Mouse (Mus musculus) heart, adult 8-10 months (tissue): Measurements from ENCODE around the gene Nanos3. TPM values are rescaled to one million over a fixed set of nuclear protein-coding genes. Genes with fewer than 3 reads are reported as not detected.

ENCODE experiments used
- DNase-seq: peaks from one replicate; pipeline ENCODE4 v3.0.0; 2022; ENCODE audit warnings: low spot score
- total RNA-seq, 4 experiments: library from RNA; stranded (reverse); gene quantifications; 2 replicates each; pipeline ENCODE4 v1.2.4; 2022

Gene Nanos3
- 1 to 10 TPM in 3 of 4 experiments, under 1 TPM in 1; 0.98 to 1.7 (median 1.5) TPM for total RNA-seq

DNA sequence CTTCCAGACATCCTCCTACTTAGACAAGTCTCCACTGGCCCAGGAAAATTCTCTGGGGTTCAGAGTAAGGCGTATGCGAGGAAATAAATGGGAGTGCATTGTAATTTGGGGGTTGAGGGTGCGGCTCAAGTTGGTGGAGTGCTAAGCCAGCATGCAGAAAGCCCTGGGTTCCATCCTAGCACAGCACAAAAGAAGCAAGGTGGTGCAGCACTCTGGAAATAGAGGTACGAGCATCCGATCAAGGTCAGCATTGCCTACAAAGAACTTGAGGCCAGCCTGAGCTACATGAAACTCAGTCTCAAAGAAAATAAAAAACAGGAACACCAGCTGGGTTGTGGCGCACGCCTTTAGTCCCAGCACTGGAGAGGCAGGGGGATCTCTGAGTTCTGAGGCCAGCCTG lies at the start of gene Nanos3:
Gene Nanos3, minus strand, starts transcription at position 101 of the 400 bp plus-strand sequence.
- DNase-seq: no peak

DNA sequence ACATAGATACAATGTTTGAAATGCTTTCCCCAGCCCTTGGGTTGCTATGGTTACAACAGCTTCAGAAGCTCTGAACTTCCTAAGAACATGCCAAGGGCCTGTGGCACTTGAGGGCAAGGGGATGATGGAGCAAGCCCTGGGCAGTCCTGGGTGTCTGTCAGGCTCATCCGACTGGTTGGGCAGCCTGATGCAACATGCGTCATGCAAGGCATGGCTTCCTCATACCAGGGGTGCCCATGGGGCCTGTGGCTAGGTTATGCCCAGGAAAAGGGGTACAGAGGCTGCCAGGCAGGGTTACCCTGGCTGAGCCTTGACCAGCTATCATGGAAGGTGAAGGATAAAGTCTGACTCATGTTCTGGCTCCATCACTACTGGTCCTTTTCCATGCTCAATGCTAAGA lies 48.0 kb upstream of the Nanos3 start:
- DNase-seq: no peak

DNA sequence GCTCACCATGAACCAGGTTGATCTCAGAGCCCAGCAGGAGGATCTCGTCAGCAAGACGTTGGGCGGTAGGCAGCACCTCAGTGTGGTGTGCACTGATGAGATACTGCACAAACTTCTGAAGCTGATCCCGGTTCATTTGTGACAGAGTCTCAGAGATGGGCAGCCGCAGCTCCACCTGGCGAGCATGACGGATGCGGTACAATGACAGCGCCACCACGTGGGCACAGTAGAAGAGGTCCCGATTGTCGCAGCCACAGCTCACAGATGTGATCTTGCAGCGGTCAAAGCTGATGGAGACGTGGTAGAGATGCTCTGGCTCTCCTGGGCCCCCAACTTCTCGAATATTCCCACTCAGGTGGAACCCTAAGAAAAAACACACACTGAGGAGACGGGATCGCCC lies 45.7 kb upstream of the Nanos3 start:
- DNase-seq: no peak

DNA sequence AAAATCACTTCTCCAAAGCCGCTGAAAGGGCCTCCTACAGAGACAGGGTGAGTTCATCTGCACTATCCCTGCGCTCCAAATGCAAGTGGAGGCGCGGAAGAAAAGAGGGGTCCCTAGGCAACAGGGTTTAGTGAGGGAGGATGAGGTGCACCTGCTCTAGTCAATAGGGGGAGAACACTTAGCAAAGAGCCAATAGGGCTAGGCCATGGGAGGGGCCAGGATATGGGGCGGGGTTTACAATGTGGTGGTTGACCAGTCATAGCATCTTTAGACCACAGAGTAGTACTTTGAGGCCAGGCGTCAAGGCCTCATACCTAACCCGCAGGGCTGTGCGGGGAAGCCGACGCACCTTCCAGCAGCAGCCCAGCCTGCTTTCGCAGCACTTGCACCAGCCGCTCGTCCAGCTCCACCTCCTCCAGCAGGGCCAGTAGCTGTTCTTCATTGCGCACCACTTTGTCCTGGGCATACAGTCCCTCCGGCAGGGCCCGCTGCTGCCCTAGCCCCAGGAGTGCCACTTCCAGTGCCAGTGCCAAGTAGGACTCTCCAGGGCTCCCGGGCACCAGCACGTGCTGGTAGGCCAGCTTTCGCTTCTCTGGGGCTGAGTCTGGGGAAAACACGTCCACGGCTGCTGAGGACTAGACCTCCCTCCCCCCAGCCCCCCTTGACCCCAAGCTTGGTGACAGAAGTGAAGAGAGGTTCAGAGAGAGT lies 38.5 kb upstream of the Nanos3 start:
- no peak for DNase-seq

- DNase-seq: no peak
These were observed 37.6 kb upstream of the Nanos3 start for GRCm38 (mm10) chr8:84222566-84223165.

DNA sequence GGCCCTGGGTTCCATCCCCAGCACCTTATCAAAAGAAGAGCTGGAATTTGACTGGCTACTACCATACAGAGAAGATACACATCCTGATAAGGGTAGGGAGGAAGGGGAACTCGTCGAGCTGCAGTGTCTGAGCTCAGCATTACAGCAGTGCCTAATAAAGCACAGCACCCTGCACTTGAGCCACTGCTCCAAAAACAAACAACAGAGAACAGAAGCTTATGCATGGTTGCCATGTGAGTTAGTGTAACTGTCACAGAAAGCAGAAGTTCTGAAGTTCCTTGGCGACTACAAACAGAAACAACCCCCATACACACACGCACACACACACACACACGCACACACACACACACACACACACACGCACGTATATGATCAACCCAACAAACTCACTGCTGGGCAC lies 35.1 kb upstream of the Nanos3 start:
- no peak for DNase-seq

- no peak for DNase-seq
These were observed 33.1 kb upstream of the Nanos3 start for GRCm38 (mm10) chr8:84218143-84218542.

DNA sequence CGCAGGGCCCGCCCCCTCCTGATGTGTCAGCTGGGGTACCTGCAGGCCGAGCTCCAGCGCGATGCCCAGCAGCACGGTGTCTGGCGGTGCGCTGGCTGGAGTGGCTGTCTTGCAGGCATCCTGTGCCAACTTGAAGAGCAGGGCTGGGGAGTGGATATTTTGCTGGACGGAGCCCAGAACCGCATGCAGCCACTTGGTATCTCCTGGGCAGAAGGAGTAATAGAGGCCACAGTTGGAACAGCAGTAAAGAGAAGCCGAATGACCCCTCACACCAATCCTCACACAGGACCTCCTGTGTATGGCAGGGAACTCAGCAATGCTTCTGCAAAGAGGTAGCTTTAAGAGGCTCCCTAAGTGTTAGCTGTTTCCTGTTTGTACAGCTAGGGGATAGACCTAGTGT lies 32.2 kb upstream of the Nanos3 start:
- DNase-seq: no peak

DNA sequence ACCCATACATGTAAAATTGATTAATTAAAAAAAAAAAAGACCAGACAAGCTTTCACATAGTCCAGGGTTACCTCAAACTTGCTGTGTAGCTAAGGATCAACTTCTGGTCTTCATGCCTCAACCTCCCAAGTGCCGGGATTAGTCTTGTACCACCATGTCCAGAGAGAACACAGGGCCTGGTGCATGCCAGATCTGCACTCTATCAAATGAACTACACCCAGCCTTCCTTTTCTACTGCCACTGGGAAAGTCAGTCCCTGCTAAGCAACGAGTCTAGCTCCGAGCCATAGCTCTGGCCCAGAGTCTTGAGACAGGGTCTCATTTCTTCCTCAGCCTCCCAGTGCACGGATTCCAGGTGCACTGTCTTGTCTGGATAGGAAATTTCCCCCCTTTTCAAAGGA lies 28.3 kb upstream of the Nanos3 start:
- no peak for DNase-seq

DNA sequence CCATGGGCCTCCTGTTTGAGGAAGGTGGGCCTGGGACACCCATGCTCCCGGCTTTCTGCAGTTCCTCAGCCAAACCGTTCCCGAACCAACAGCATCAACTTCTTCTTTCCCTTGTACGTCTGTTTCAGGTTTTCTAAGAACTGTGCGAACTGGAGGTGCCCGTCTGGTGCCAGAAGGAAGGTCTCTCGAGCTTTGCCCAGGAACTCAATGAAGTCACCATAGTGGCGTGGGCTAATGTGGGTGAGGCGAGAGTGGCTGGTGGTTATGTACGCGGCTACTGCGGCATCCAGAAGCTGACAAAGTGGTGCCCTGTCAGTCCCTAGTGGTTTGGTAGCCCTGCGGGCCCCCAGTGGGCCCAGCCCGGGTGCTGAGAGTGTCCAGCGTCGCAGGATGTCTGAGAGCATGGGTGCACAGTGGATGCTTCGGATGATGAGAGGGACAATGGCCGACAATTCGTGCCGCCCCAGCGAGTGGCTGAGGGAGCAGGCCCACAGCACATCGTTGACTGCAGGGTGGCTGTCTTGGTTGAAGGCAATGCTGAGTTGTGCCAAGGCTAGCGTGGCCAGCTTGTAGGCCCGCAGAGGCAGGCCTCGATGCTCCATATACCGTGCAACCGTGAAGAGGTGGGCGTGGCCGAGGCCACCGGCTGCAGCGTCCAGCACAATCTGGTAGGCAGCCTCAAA lies 27.0 kb upstream of the Nanos3 start:
- no peak for DNase-seq

- no peak for DNase-seq
These were observed 26.2 kb upstream of the Nanos3 start for GRCm38 (mm10) chr8:84211202-84211601.

DNA sequence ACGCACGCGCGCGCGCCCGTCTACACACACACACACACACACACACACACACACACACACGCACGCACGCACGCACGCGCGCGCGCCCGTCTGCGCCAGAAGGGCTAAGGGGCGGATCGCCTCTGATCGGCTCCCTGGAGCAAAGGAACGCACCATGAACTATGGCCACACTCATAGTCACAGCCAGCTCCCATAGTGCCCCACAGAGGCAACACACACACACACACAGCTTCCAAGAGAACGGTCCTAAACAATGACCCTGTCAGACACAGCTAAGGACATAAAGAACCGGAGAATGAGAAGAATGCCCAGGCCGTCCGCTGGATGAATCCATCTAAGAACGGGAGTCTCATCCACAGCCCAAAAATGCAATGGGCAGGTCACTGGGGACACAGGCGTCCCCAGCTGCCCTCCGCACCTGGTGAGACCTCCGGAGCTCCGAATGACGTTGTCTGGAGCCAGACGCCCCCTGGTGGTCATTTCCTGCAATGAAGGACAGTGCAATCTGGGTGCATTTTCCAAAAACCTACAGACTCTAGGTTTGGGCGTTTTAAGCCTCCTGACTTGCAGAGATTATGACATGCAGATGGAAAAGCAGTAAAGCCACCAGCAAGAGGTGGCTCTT lies 25.3 kb upstream of the Nanos3 start:
- peak; percentile 84 for DNase-seq

GRCm38 (mm10) chr8:84208381-84209380 lies 23.7 kb upstream of the Nanos3 start:
- no peak for DNase-seq

DNA sequence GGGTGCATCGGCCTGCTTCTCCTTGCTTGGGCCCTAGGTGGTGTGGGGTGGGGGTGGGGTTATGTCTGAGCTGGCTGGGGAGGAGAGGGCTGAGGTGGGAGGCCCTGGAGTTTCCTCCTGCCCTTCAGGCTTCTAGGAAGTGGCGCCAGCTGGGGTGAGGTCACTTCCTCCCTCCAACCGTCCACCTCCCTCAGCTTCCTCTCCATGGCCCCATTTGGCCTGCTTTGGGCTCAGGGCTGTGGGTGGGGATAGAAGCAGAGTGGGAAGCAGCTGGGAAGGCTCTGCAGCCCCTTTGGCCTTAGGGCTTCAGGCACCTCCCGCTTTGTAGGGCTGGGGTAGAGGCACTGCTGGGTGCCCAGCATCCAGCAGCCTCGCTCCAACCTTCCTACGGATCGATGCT lies 22.8 kb upstream of the Nanos3 start:
- peak; percentile 83 for DNase-seq

- no peak for DNase-seq
These were observed 21.6 kb upstream of the Nanos3 start for GRCm38 (mm10) chr8:84206666-84207065.

- DNase-seq: no peak
These were observed 20.1 kb upstream of the Nanos3 start for GRCm38 (mm10) chr8:84205073-84205472.

DNA sequence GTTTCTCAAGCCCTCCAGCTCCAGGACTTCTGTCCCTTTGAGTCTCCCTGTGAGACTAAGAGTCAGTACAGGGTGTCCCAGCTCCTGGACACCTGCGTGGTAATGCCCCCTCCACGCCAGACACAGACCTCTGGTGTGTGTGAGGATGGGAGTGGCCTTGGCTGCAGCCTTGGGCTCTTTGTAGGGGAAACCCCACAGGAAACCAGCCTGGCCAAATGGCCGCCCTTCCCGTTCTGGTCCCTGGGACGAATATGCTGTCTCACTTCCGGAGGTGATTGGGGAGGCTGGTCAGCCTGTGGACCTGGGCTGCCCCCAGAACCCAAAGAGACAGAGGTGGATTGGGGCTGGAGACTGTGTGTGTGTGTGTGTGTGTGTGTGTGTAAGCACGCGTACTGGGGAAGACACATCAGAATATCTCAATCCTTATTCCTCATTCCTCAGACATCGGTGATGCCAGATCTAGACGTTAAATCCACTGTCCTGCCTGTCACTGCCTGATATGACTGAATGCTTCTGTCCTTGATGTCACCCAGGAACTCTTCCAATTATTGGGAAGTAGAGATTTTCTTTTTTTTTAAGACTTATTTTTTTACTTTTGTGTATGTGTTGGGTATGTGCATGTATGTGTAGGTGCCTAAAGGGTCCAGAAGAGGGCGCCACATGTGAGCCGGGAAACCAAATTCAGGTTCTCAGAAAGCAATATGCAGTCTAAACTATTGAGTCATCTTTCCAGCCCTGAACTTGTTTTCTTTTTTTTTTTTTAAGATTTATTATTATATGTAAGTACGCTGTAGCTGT lies 19.2 kb upstream of the Nanos3 start:
- DNase-seq: peak; percentile 93

GRCm38 (mm10) chr8:84202938-84203917 lies 18.2 kb upstream of the Nanos3 start:
- DNase-seq: peak; percentile 90

DNA sequence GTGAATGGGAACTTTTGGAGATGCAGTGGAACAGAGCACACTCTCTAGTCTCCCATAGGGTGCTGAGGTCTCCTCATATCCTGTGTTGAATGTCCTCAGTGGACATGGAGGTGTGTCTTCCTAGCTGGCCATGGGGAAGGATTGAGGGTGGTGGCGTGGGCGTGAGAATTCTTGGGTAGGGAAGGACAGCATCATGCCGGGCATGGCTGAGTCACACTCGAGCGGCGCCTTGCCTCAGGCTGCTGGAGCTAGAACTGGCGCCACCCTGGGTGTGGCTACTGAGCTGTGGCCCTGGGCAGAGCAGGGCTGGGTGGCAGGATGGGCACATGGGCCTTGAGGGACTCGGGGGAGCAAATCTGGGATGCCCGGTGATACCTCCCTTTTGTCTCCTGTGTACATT lies 17.4 kb upstream of the Nanos3 start:
- DNase-seq: peak; percentile 71
